Mouse (Mus musculus) G1E (cell line): Measurements from ENCODE around the gene Pxt1. TPM values are rescaled to one million over a fixed set of nuclear protein-coding genes. Genes with fewer than 3 reads are reported as not detected.

Experiments used
- ATAC-seq: 2 replicates; pipeline ENCODE4 v1.8.0; 2016; ENCODE audit warnings: mild to moderate bottlenecking; ENCODE audit not compliant: insufficient number of reproducible peaks, poor library complexity, low FRiP score, severe bottlenecking; ENCODE audit errors: extremely low read depth
- DNase-seq: peaks from one replicate; pipeline ENCODE4 v3.0.0; 2012; ENCODE audit warnings: low spot score
- H3K27me3 ChIP-seq: 2 replicates; pipeline ENCODE4 v1.6.1; 2012; ENCODE audit warnings: mild to moderate bottlenecking, low read length, inconsistent platforms; ENCODE audit not compliant: insufficient read depth
- H3K36me3 ChIP-seq: replicated peaks from 2 replicates; pipeline ENCODE3; 2012; ENCODE audit warnings: mild to moderate bottlenecking, inconsistent platforms
- H3K4me1 ChIP-seq: 2 replicates; pipeline ENCODE4 v1.6.1; 2012; ENCODE audit warnings: low read depth, low read length, inconsistent platforms, mixed read lengths; ENCODE audit not compliant: insufficient read depth
- H3K4me3 ChIP-seq: 2 replicates; pipeline ENCODE4 v1.5.1; 2012; ENCODE audit warnings: low read depth, mild to moderate bottlenecking, inconsistent platforms, low read length, moderate library complexity, mixed read lengths
- H3K9me3 ChIP-seq: replicated peaks from 2 replicates; pipeline ENCODE4 v1.6.1; 2012; ENCODE audit warnings: inconsistent platforms
- CTCF ChIP-seq: IDR thresholded peaks from 2 replicates; pipeline ENCODE4 v1.5.1; 2012; ENCODE audit warnings: low read depth, low read length, inconsistent platforms, mixed read lengths
- GATA1 ChIP-seq: IDR thresholded peaks from 2 replicates; pipeline ENCODE4 v1.6.1; 2012; ENCODE audit warnings: borderline replicate concordance, low read length, inconsistent platforms, mixed read lengths
- GATA2 ChIP-seq: IDR thresholded peaks from 2 replicates; pipeline ENCODE4 v1.6.1; 2012; ENCODE audit warnings: low read depth, low read length, inconsistent platforms, borderline replicate concordance
- POLR2AphosphoS5 ChIP-seq: IDR thresholded peaks from 2 replicates; pipeline ENCODE4 v1.6.1; 2012; ENCODE audit warnings: low read depth, low read length, inconsistent platforms; ENCODE audit not compliant: insufficient replicate concordance
- TAL1 ChIP-seq: conservative IDR thresholded peaks from 2 replicates; pipeline ENCODE4 v1.6.1; 2012; ENCODE audit warnings: low read depth, low read length, inconsistent platforms, mixed read lengths
- polyA plus RNA-seq: library from polyadenylated mRNA; stranded (reverse); fragments of >175 nt; gene quantifications from 2 replicates; pipeline ENCODE4 v1.2.3, GENCODE M21; 2012
- total RNA-seq, 2 experiments: library from RNA; stranded (forward) in 1 of 2; stranded (reverse) in 1 of 2; fragments of 200-1000 nt in 1 of 2; fragments of >200 nt in 1 of 2; fragmentation: Nextera tagmentation in 1 of 2; gene quantifications; 2 replicates each; pipeline ENCODE4 v1.2.3; 2014 to 2017

Gene Pxt1
- total and polyA plus RNA-seq, 3 experiments, result 0.23 TPM; not detected in 2

- DNase-seq (peak; percentile 37), ATAC-seq (no peak)
- Histone ChIP-seq H3K4me1 (peaks cover 32% of the 10 kb centered on the region), H3K36me3 (no peaks in the 10 kb centered on the region), H3K9me3 (peaks cover 8% of the 10 kb centered on the region; the same call in 1 of the 2 replicates), H3K27me3 (no peaks in the 10 kb centered on the region), H3K4me3 (peak overlapping the region; percentile 47; the same call in 1 of the 2 replicates)
- TF ChIP-seq POLR2AphosphoS5, result no peak
- peak; percentile 84 for TF ChIP-seq CTCF
- no peak for TF ChIP-seq GATA2
- TF ChIP-seq TAL1, result no peak
Observed at GRCm38 (mm10) chr17:28936622-28937345, 6.9 kb downstream of the Pxt1 start.

- DNase-seq (peak; percentile 32), ATAC-seq (0 out of 2 replicates have a peak, but pooled peaks have one; percentile 15)
- peak overlapping the region; percentile 28; the same call in 1 of the 2 replicates for H3K4me3 ChIP-seq
Observed at GRCm38 (mm10) chr17:28936133-28936532, 7.5 kb downstream of the Pxt1 start.

GRCm38 (mm10) chr17:28934120-28934916 is 9.3 kb downstream of the Pxt1 start:
- no peaks in the 10 kb centered on the region for H3K36me3 ChIP-seq
- ATAC-seq (no peak), DNase-seq (no peak)
- peaks cover 47% of the 10 kb centered on the region for H3K4me1 ChIP-seq
- H3K9me3 ChIP-seq, result peaks cover 5% of the 10 kb centered on the region; the same call in 1 of the 2 replicates
- TF ChIP-seq POLR2AphosphoS5, result no peak
- TF ChIP-seq TAL1, result no peak
- TF ChIP-seq GATA2, result no peak
- TF ChIP-seq CTCF, result no peak
- no peak for TF ChIP-seq GATA1
- no peak overlapping the region for H3K4me3 ChIP-seq
- no peaks in the 10 kb centered on the region for H3K27me3 ChIP-seq

More at GRCm38 (mm10) chr17:28936133-28936532, 7.5 kb downstream of the Pxt1 start:
- no peaks in the 10 kb centered on the region for H3K36me3 ChIP-seq
- peaks cover 39% of the 10 kb centered on the region for H3K4me1 ChIP-seq
- no peaks in the 10 kb centered on the region for H3K27me3 ChIP-seq
- no peak for TF ChIP-seq GATA2
- TF ChIP-seq TAL1, result no peak; the same call in 1 of the 2 replicates
- TF ChIP-seq CTCF, result no peak
- TF ChIP-seq POLR2AphosphoS5, result no peak
- TF ChIP-seq GATA1, result no peak
- peaks cover 8% of the 10 kb centered on the region; the same call in 1 of the 2 replicates for H3K9me3 ChIP-seq

- ATAC-seq (no peak), DNase-seq (no peak)
- H3K36me3 ChIP-seq, result no peaks in the 10 kb centered on the region
- no peaks in the 10 kb centered on the region for H3K27me3 ChIP-seq
- no peak for TF ChIP-seq CTCF
- H3K4me1 ChIP-seq, result peaks cover 60% of the 10 kb centered on the region
- peaks cover 5% of the 10 kb centered on the region; the same call in 1 of the 2 replicates for H3K9me3 ChIP-seq
- no peak overlapping the region for H3K4me3 ChIP-seq
Observed at GRCm38 (mm10) chr17:28932274-28932673, 11.4 kb downstream of the Pxt1 start.

- no peaks in the 10 kb centered on the region for H3K9me3 ChIP-seq
- ATAC-seq (no peak), DNase-seq (no peak)
- H3K4me3 ChIP-seq, result no peak overlapping the region
- TF ChIP-seq GATA1 (no peak), GATA2 (no peak), TAL1 (no peak), POLR2AphosphoS5 (no peak), CTCF (no peak)
- no peaks in the 10 kb centered on the region for H3K36me3 ChIP-seq
- H3K4me1 ChIP-seq, result peaks cover 62% of the 10 kb centered on the region
- no peaks in the 10 kb centered on the region for H3K27me3 ChIP-seq
Observed at GRCm38 (mm10) chr17:28931436-28932211, 12.0 kb downstream of the Pxt1 start.
